Mouse (Mus musculus) kidney, embryonic 14.5 days (tissue): ENCODE measurements around the gene E130308A19Rik. TPM values are rescaled to one million over a fixed set of nuclear protein-coding genes. Genes with fewer than 3 reads are reported as not detected.

Experiments
- ATAC-seq: fragments of 200-750 bp; cut with Nextera tagmentation; 2 replicates; pipeline ENCODE4 v1.8.0; 2017; ENCODE audit warnings: moderate number of reproducible peaks, mild to moderate bottlenecking, moderate TSS enrichment, moderate library complexity; ENCODE audit not compliant: low FRiP score, low TSS enrichment
- H3K27ac ChIP-seq: fragments of 300-500 bp; sonication (generic); 2 replicates; pipeline ENCODE4 v1.5.1; 2014; ENCODE audit warnings: low read depth, mild to moderate bottlenecking, low read length, moderate library complexity, mixed read lengths
- H3K27me3 ChIP-seq: fragments of 300-500 bp; sonication (generic); 2 replicates; pipeline ENCODE4 v1.6.1; 2014; ENCODE audit warnings: mild to moderate bottlenecking, low read length; ENCODE audit not compliant: control insufficient read depth, insufficient read depth
- H3K36me3 ChIP-seq: fragments of 300-500 bp; sonication (generic); 2 replicates; pipeline ENCODE4 v1.6.1; 2014; ENCODE audit warnings: low read length, mixed read lengths; ENCODE audit not compliant: control insufficient read depth, insufficient read depth
- H3K4me1 ChIP-seq: fragments of 300-500 bp; sonication (generic); 2 replicates; pipeline ENCODE4 v1.6.1; 2014; ENCODE audit warnings: low read length, mixed read lengths; ENCODE audit not compliant: control insufficient read depth, insufficient read depth
- H3K4me2 ChIP-seq: fragments of 300-500 bp; sonication (generic); replicated peaks from 2 replicates; pipeline ENCODE4 v1.6.1; 2014; ENCODE audit warnings: low read depth, mild to moderate bottlenecking, low read length
- H3K4me3 ChIP-seq: fragments of 300-500 bp; sonication (generic); 2 replicates; pipeline ENCODE4 v1.5.1; 2014; ENCODE audit warnings: mild to moderate bottlenecking, low read length
- H3K9ac ChIP-seq: fragments of 300-500 bp; sonication (generic); 2 replicates; pipeline ENCODE4 v1.6.1; 2014; ENCODE audit warnings: low read depth, mild to moderate bottlenecking, low read length, moderate library complexity
- H3K9me3 ChIP-seq: fragments of 300-500 bp; sonication (generic); 2 replicates; pipeline ENCODE4 v1.6.1; 2016; ENCODE audit warnings: low read length; ENCODE audit not compliant: control insufficient read depth
- WGBS: fragments of 180-500 bp; shearing (Covaris S2); extraction: QIAGEN DNeasy Blood & Tissue Kit; methylation state at CpG from one replicate; pipeline ENCODE4 v1.1.7; 2014; 5-methylcytosine and 5-hydroxymethylcytosine counted together
- polyA plus RNA-seq: library from polyadenylated mRNA; unstranded; fragments of >200 nt; fragmentation: Nextera tagmentation; extraction: Ambion mirVana; gene quantifications from 2 replicates; pipeline ENCODE4 v1.2.1, GENCODE M21; 2014

Gene E130308A19Rik
- polyA plus RNA-seq, 1 experiment from 2014 or later: 47.3 TPM

DNA sequence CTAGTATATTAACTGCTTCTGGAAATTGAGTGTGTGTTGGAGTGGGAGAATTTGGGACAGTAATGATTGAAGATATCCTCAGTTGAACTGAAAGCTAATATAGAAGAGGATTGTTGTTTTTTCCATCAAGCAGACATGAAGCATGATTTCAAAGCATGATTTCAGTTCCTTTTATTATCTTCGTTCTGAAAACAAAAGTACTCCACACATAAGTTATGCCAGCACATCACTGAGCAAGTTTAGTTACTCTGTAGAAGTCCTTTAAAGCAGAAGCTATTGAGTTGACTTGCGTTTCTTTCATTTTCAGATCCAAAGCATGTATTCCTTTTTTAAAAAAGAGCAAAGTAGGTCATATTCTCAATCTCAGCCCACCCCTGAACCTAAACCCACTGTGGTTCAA, 29.5 kb upstream of the E130308A19Rik start:
- no peak overlapping the region for H3K27ac ChIP-seq
- no peaks in the 10 kb centered on the region for H3K36me3 ChIP-seq
- WGBS: 86% methylated on average over 2 of the region's 2 CpGs
- no peaks in the 10 kb centered on the region for H3K27me3 ChIP-seq
- H3K9ac ChIP-seq: no peak overlapping the region
- no peak overlapping the region for H3K4me3 ChIP-seq
- H3K4me2 ChIP-seq: no peak overlapping the region
- ATAC-seq: no peak
- no peaks in the 10 kb centered on the region for H3K4me1 ChIP-seq
- no peaks in the 10 kb centered on the region for H3K9me3 ChIP-seq

DNA sequence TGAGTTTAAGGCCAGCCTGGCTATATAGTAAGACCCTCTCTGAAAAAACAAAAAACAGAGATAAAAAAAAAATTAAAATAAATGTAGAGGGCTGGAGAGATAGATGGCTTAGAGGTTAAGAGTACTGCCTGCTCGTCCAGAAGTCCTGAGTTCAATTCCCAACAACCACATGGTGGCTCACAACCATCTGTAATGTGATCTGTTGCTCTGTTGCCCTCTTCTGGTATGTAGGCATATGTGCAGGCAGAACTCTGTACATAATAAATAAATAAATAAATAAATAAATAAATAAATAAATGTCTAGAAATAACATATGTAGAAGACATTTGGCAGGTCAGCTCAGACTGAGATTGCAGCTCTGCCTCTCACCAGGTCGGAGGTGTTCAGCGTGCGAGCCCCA, 23.3 kb upstream of the E130308A19Rik start:
- Histone ChIP-seq H3K9ac (no peak overlapping the region), H3K4me1 (no peaks in the 10 kb centered on the region), H3K36me3 (no peaks in the 10 kb centered on the region), H3K4me3 (no peak overlapping the region), H3K4me2 (no peak overlapping the region), H3K27me3 (no peaks in the 10 kb centered on the region), H3K27ac (no peak overlapping the region), H3K9me3 (no peaks in the 10 kb centered on the region)
- ATAC-seq: no peak
- WGBS: 89% methylated on average over 4 of the region's 4 CpGs

DNA sequence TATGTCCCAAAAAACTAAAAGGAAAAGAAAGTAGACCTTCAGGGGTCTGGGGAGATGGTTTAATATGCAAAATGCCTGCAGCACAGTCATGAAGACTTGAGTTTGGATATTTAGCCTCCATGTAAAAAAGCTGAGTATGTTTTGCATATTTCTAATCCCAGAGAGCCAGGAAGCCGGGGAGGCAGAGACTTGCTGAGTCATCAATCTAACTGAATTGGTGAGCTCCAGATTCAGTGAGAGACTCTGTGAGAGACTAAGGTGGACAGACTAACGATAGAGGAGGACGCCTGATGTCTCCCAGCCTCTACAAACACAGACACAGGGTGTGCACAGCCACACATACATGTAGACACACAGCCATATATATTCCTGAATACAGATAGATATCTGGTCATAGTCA, 21.1 kb upstream of the E130308A19Rik start:
- WGBS: 79% methylated on average over 3 of the region's 3 CpGs
- no peaks in the 10 kb centered on the region for H3K36me3 ChIP-seq
- H3K27ac ChIP-seq: no peak overlapping the region

DNA sequence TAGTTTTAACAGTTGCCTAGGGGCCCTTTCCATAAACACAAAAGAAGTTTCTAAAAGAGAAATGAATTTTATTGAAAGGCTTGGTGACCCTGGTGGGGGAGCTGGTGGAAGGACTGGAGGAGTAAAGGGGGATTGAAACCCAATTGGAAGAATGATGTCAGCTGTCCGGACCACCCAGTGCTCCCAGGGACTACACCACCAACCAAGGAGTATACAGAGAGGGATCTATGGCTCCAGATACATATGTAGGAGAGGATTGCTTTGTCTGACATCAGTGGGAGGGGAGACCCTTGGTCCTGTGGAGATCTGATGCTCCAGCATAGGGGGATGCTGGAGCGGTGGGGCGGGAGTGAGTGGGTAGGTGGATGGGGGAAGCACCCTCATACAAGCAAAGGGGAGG, 20.5 kb upstream of the E130308A19Rik start:
- WGBS: 91% methylated on average over 3 of the region's 3 CpGs
- Histone ChIP-seq H3K4me1 (no peaks in the 10 kb centered on the region), H3K9me3 (no peaks in the 10 kb centered on the region), H3K27ac (no peak overlapping the region), H3K4me2 (no peak overlapping the region), H3K36me3 (no peaks in the 10 kb centered on the region), H3K27me3 (no peaks in the 10 kb centered on the region), H3K4me3 (no peak overlapping the region), H3K9ac (no peak overlapping the region)
- no peak for ATAC-seq

More for the DNA sequence above, 21.1 kb upstream of the E130308A19Rik start:
- H3K9me3 ChIP-seq: no peaks in the 10 kb centered on the region
- no peak overlapping the region for H3K9ac ChIP-seq
- no peak for ATAC-seq
- no peak overlapping the region for H3K4me2 ChIP-seq
- no peak overlapping the region for H3K4me3 ChIP-seq
- no peaks in the 10 kb centered on the region for H3K4me1 ChIP-seq
- H3K27me3 ChIP-seq: no peaks in the 10 kb centered on the region

DNA sequence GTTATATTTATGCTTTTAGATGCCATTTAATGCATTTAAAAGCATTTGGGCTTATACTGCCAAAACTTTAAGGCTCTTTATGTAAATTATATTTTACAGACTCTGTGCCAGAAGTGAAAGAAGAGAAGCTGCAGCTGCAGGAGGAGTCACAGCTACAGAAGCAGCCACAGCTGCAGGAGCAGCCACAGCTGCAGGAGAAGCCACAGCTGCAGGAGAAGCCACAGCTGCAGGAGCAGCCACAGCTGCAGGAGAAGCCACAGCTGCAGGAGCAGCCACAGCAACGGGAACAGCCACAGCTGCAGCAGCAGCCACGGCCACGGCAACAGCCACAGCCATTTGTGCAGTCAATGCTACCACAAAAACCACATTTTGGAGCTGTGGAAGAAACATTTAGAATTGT, 15.6 kb upstream of the E130308A19Rik start:
- H3K4me1 ChIP-seq: no peaks in the 10 kb centered on the region
- H3K4me2 ChIP-seq: no peak overlapping the region
- H3K9ac ChIP-seq: no peak overlapping the region
- no peak overlapping the region for H3K27ac ChIP-seq
- 81% methylated on average over 3 of the region's 3 CpGs for WGBS
- no peaks in the 10 kb centered on the region for H3K9me3 ChIP-seq
- no peak for ATAC-seq
- H3K27me3 ChIP-seq: no peaks in the 10 kb centered on the region
- H3K4me3 ChIP-seq: no peak overlapping the region
- no peaks in the 10 kb centered on the region for H3K36me3 ChIP-seq

DNA sequence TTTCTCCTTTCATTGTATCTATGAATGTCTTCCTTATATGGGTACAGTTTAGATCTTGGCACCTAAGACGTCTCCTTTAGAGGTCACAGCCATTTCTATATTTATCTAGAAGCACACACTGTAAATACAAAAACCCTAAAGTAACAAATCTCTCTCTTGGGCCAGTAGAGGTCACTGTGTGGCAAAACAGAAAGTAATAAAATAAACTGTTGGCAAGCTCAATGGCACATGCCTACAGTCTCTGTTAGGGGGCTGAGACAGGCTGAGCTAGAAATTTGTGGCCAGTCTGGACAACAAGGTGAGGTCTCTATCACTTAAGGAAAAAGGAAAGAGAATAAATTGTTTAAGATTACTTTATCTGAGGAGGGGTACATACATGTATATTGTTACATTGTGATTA, 11.0 kb upstream of the E130308A19Rik start:
- Histone ChIP-seq H3K36me3 (no peaks in the 10 kb centered on the region), H3K27me3 (no peaks in the 10 kb centered on the region), H3K9me3 (no peaks in the 10 kb centered on the region), H3K4me3 (no peak overlapping the region), H3K27ac (no peak overlapping the region), H3K9ac (no peak overlapping the region), H3K4me1 (no peaks in the 10 kb centered on the region), H3K4me2 (no peak overlapping the region)
- WGBS: 31% methylated on average over 1 of the region's 1 CpGs
- ATAC-seq: no peak

DNA sequence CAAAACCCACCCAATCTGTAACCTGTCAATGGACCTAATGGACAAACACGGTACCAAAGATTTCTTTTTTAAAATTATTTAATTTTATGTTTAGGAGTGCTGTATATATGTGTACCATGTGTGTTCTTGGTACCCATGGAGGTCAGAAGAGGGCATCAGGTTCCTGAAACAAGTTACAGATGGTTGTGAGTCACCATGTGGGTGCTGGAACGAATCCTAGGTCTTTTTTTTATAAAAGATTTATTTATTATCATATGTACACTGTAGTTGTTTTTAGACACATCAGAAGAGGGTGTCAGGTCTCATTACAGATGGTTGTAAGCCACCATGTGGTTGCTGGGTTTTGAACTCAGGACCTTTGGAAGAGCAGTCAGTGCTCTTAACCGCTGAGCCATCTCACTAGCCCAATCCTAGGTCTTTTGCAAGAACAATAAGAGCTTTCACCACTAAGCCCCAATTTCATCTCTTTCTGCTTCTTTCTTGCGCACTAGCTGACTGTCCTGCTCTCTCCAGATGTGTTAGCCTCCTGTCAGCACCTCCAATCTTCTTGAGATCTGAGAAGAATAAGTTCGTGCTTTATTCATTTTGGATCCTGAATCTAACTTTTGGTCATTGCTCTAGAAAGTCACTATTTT, 6.3 kb upstream of the E130308A19Rik start:
- H3K4me2 ChIP-seq: no peak overlapping the region
- H3K4me3 ChIP-seq: no peak overlapping the region
- H3K4me1 ChIP-seq: no peaks in the 10 kb centered on the region
- H3K27ac ChIP-seq: no peak overlapping the region
- H3K9me3 ChIP-seq: no peaks in the 10 kb centered on the region
- no peak for ATAC-seq
- WGBS: 86% methylated on average over 5 of the region's 5 CpGs
- no peaks in the 10 kb centered on the region for H3K36me3 ChIP-seq
- no peaks in the 10 kb centered on the region for H3K27me3 ChIP-seq
- H3K9ac ChIP-seq: no peak overlapping the region

DNA sequence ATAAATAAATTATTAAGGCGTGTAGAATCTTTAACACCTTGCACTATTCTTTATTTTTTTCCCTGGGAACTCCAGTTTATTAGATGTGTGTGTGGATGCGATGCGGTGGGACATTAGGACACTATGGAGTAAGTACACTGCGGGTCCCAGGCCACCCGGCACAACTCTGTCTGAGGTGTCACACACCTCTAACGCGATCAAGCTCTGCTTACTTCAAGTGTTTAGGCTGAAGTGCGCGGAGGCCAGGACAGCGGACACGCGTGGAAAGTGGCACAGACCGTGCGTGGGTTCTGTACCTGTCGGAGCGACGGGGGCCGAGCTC, 374 bp upstream of the E130308A19Rik start:
- Histone ChIP-seq H3K36me3 (no peaks in the 10 kb centered on the region), H3K4me2 (peak overlapping the region; percentile 74), H3K9me3 (no peaks in the 10 kb centered on the region), H3K4me3 (peak overlapping the region; percentile 85), H3K27me3 (no peaks in the 10 kb centered on the region), H3K27ac (peak overlapping the region; percentile 67), H3K9ac (peak overlapping the region; percentile 85), H3K4me1 (peaks cover 13% of the 10 kb centered on the region; the same call in 1 of the 2 replicates)
- ATAC-seq: peak; percentile 72; the same call in 1 of the 2 replicates
- 2% methylated on average over 18 of the region's 18 CpGs for WGBS

DNA sequence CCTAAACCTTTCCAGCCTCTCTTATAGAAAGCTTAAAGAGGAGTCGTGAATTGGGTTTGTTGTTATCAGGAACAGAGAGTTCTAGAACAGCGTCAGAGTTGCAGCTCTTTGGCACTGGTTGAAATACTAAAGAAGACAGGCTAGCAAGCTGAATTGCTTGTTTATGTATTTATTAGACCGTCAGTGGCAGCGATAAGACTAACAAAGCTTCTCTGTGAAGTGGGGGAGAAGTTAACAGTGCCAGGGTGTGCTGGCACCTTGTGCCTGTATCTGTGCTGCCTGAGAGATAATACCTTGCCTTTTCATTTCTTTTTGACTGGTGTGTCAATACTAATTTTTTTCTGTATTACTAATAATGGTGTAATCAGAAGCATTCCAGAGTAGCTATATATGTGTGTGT, 2.2 kb downstream of the E130308A19Rik start:
- H3K9me3 ChIP-seq: no peaks in the 10 kb centered on the region
- no peak for ATAC-seq
- H3K36me3 ChIP-seq: no peaks in the 10 kb centered on the region
- H3K27me3 ChIP-seq: no peaks in the 10 kb centered on the region
- WGBS: 65% methylated on average over 4 of the region's 4 CpGs
- H3K4me1 ChIP-seq: peaks cover 13% of the 10 kb centered on the region; the same call in 1 of the 2 replicates
- no peak overlapping the region for H3K9ac ChIP-seq
- H3K4me3 ChIP-seq: no peak overlapping the region
- no peak overlapping the region for H3K27ac ChIP-seq
- H3K4me2 ChIP-seq: no peak overlapping the region; the same call in 1 of the 2 replicates
